Mouse (Mus musculus) liver, postnatal 0 days (tissue): ENCODE results near the gene Gcdh.

Experiments used
- CTCF ChIP-seq: sonication (generic); IDR thresholded peaks from 2 replicates; pipeline ENCODE4 v1.5.1; 2016; ENCODE audit warnings: antibody characterized with exemption, low read depth
- EP300 ChIP-seq: IDR thresholded peaks from 2 replicates; pipeline ENCODE4 v1.6.1; 2016; ENCODE audit warnings: antibody characterized with exemption, low read depth, mild to moderate bottlenecking

GRCm38 (mm10) chr8:84921596-84921995 is 27.9 kb upstream of the Gcdh start:
- no peak for TF ChIP-seq CTCF
- no peak for TF ChIP-seq EP300
